Mouse (Mus musculus) kidney, embryonic 14.5 days (tissue): ENCODE results near the gene Tmx4. TPM values are rescaled to one million over a fixed set of nuclear protein-coding genes. Genes with fewer than 3 reads are reported as not detected.
"Not testable (repeated sequence)": the region's sequence is repeated elsewhere in the genome, so short reads cannot be mapped to it uniquely, and the experiment has no call there.

Experiments used
- ATAC-seq: fragments of 200-750 bp; cut with Nextera tagmentation; 2 replicates; pipeline ENCODE4 v1.8.0; 2017; ENCODE audit warnings: moderate number of reproducible peaks, mild to moderate bottlenecking, moderate TSS enrichment, moderate library complexity; ENCODE audit not compliant: low FRiP score, low TSS enrichment
- H3K27ac ChIP-seq: fragments of 300-500 bp; sonication (generic); 2 replicates; pipeline ENCODE4 v1.5.1; 2014; ENCODE audit warnings: low read depth, mild to moderate bottlenecking, low read length, moderate library complexity, mixed read lengths
- H3K27me3 ChIP-seq: fragments of 300-500 bp; sonication (generic); 2 replicates; pipeline ENCODE4 v1.6.1; 2014; ENCODE audit warnings: mild to moderate bottlenecking, low read length; ENCODE audit not compliant: control insufficient read depth, insufficient read depth
- H3K36me3 ChIP-seq: fragments of 300-500 bp; sonication (generic); 2 replicates; pipeline ENCODE4 v1.6.1; 2014; ENCODE audit warnings: low read length, mixed read lengths; ENCODE audit not compliant: control insufficient read depth, insufficient read depth
- H3K4me1 ChIP-seq: fragments of 300-500 bp; sonication (generic); 2 replicates; pipeline ENCODE4 v1.6.1; 2014; ENCODE audit warnings: low read length, mixed read lengths; ENCODE audit not compliant: control insufficient read depth, insufficient read depth
- H3K4me2 ChIP-seq: fragments of 300-500 bp; sonication (generic); replicated peaks from 2 replicates; pipeline ENCODE4 v1.6.1; 2014; ENCODE audit warnings: low read depth, mild to moderate bottlenecking, low read length
- H3K4me3 ChIP-seq: fragments of 300-500 bp; sonication (generic); 2 replicates; pipeline ENCODE4 v1.5.1; 2014; ENCODE audit warnings: mild to moderate bottlenecking, low read length
- H3K9ac ChIP-seq: fragments of 300-500 bp; sonication (generic); 2 replicates; pipeline ENCODE4 v1.6.1; 2014; ENCODE audit warnings: low read depth, mild to moderate bottlenecking, low read length, moderate library complexity
- H3K9me3 ChIP-seq: fragments of 300-500 bp; sonication (generic); 2 replicates; pipeline ENCODE4 v1.6.1; 2016; ENCODE audit warnings: low read length; ENCODE audit not compliant: control insufficient read depth
- WGBS: fragments of 180-500 bp; shearing (Covaris S2); extraction: QIAGEN DNeasy Blood & Tissue Kit; methylation state at CpG from one replicate; pipeline ENCODE4 v1.1.7; 2014; 5-methylcytosine and 5-hydroxymethylcytosine counted together
- polyA plus RNA-seq: library from polyadenylated mRNA; unstranded; fragments of >200 nt; fragmentation: Nextera tagmentation; extraction: Ambion mirVana; gene quantifications from 2 replicates; pipeline ENCODE4 v1.2.1, GENCODE M21; 2014

Tmx4 gene
- polyA plus RNA-seq, 1 experiment from 2014 or later: 26.8 TPM

DNA sequence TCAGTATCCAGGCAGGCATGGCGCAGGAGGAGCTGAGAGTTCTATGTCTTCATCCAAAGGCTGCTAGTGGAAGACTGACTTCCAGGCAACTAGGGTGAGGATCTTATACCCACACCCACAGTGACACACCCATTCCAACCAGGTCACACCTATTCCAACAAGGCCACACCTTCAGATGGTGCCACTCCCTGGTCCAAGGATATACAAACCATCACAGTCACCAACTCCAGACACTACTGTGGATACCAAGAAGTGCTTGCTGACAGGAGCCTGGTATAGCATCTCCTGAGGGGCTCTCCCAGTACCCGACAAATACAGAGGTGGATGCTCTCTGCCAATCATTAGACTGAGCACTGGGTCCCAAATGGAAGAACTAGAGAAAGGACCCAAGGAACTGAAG, 15.4 kb downstream of the Tmx4 start:
- ATAC-seq, H3K4me2 ChIP-seq, H3K36me3 ChIP-seq, H3K27ac ChIP-seq, H3K9ac ChIP-seq, H3K4me3 ChIP-seq, H3K27me3 ChIP-seq, H3K4me1 ChIP-seq, H3K9me3 ChIP-seq: not testable (repeated sequence)
- 88% methylated on average over 1 of the region's 2 CpGs for WGBS

DNA sequence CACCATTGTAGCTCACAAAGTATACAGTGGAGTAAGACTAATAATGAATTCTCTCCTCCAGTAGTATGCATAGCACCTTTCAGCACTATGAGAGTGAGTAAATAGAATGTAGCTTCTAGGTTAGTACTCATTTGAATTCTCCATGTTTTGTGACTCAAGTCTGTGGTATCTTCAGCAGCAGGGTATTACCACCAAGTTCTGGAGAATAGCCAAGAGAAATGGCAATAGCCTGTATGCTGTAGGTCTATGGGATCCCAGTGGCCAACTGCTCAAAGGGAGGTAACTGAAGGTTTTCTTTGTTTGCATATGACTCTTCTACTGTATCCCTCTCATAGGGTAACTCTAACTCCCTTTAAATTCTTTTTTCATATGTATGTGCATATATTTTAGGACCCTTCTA, 39.0 kb downstream of the Tmx4 start:
- Histone ChIP-seq H3K9me3 (no peaks in the 10 kb centered on the region), H3K36me3 (no peaks in the 10 kb centered on the region; the same call in 1 of the 2 replicates), H3K27ac (no peak overlapping the region), H3K4me3 (no peak overlapping the region), H3K4me1 (no peaks in the 10 kb centered on the region), H3K9ac (no peak overlapping the region), H3K4me2 (no peak overlapping the region), H3K27me3 (no peaks in the 10 kb centered on the region)
- no peak for ATAC-seq

DNA sequence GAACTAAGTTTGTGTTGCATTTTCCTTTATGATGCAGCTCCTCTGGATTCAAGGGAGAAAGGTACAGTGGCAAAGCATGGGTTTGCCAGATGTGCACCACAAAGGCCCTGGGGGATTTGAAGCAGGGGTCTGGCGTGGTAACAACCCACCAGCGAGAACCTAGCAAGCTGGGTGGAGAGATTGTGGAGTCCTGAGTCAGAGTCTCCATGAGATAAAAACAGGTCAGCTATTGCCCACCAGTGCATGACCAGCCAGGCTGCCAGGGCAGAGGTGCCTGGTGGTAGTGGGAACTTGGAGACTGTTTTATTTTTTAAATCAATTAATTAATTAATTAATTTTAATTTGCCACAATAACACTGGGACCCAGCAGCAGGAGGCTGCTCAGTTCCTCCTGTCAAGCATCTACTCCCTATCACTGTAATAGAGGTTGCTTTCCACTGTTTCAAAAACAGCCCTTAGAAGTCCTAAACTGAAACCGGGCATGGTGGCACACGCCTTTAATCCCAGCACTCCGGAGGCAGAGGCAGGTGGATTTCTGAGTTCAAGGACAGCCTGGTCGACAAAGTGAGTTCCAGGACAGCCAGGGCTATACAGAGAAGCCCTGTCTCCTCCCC, 52.8 kb downstream of the Tmx4 start:
- Histone ChIP-seq H3K27ac (no peak overlapping the region), H3K36me3 (peaks cover 4% of the 10 kb centered on the region), H3K9me3 (no peaks in the 10 kb centered on the region), H3K9ac (no peak overlapping the region), H3K4me1 (no peaks in the 10 kb centered on the region), H3K27me3 (no peaks in the 10 kb centered on the region), H3K4me3 (no peak overlapping the region), H3K4me2 (no peak overlapping the region)
- ATAC-seq: no peak
- 92% methylated on average over 6 of the region's 6 CpGs for WGBS

DNA sequence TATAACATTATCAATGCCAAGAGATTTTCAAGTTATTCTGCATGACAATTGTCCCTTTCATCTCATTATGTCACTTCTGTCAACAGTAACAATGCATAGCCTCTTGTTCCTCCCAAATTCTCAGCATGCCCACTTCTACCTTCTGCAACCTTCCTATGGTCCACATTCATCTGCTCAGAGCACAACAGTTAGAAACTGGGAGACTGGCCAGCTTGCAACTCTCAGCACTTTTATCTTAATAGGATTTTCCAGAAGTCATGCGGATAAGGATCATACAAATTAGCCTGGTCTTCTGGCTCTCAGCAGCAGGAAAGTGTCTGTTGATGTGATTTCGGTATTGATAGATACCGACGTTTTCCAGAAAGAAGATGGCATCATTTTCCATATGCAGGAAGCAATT, 58.7 kb downstream of the Tmx4 start:
- Histone ChIP-seq H3K9me3 (no peaks in the 10 kb centered on the region), H3K27ac (no peak overlapping the region), H3K27me3 (no peaks in the 10 kb centered on the region), H3K4me2 (no peak overlapping the region), H3K36me3 (no peaks in the 10 kb centered on the region), H3K9ac (no peak overlapping the region), H3K4me3 (no peak overlapping the region), H3K4me1 (no peaks in the 10 kb centered on the region)
- ATAC-seq: no peak
- WGBS: 76% methylated on average over 4 of the region's 4 CpGs

DNA sequence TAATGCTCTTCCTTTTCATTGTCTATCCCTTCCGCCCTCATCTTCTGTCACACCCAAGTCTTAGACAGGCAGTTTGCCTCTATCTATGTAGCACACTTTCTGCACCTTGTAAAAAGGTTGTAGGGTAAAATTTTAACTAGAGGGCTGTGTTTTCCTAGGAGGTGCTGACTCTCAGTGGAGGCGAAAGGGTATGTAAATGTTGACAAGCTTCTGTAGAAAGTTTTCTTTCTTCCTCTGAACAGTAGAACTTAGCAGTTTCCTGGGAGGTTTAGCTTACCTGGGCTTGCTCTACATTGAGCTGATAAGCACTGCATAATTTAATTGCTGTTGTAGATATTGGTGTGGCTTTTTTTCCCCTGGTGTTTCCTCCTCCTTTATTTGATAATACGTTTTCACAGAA, 84.5 kb downstream of the Tmx4 start:
- H3K4me2 ChIP-seq: no peak overlapping the region
- WGBS: 92% methylated on average over 3 of the region's 3 CpGs
- ATAC-seq: no peak
- H3K4me1 ChIP-seq: no peaks in the 10 kb centered on the region
- H3K9me3 ChIP-seq: peaks cover 6% of the 10 kb centered on the region; the same call in 1 of the 2 replicates
- H3K27me3 ChIP-seq: no peaks in the 10 kb centered on the region
- no peak overlapping the region for H3K27ac ChIP-seq
- H3K4me3 ChIP-seq: no peak overlapping the region
- no peaks in the 10 kb centered on the region for H3K36me3 ChIP-seq
- H3K9ac ChIP-seq: no peak overlapping the region

DNA sequence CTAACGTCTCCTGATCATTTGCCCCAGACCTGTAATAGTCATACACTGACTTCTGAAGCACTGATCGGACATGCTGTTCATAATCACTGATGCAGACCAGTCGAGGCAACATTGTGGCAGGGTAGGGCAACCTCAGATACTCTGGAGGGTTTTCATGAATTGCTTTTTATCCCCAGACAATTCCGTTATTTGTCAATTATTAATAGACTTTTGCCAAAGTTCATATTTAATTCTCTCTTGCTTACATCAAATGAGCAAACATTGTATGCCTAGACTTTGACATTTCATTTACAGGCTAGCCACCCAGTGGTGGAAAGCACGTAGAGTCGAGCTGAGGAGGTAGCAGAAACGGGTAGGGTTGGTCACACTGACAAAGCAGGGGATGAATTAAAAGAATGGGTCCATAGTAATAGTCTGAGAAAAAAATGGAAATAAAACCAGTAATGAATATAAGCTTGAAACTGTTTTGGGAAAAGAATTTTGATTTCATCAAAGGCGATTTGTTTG, 89.7 kb downstream of the Tmx4 start, which contains the start of gene Hao1:
Gene Hao1 (minus strand): TSS at position 148 of the 507 bp plus-strand sequence.
- 83% methylated on average over 8 of the region's 8 CpGs for WGBS
- no peak within 1 kb of the TSS for H3K27ac ChIP-seq

DNA sequence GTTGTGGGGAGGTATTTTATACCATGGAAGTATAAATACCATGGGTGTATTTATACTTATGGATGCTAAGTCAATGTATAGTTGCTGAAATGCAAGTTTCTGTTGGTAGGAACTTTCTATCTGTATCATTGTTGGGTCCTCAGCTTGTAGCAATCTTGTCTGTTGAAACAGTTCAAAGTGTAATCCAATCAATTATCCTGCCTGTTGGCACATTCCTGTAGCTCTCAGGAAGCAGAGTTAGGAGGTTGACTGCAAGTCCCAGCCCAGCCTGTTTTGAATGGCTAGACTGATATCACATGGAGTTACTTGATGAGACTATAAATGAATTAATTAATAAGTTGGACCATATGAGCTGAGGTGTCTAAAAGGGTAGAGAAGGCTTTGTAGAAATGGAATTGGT, 91.6 kb downstream of the Tmx4 start:
- H3K4me1 ChIP-seq: no peaks in the 10 kb centered on the region
- no peak overlapping the region for H3K9ac ChIP-seq
- ATAC-seq: no peak
- no peak overlapping the region for H3K27ac ChIP-seq
- no peaks in the 10 kb centered on the region for H3K9me3 ChIP-seq
- no peak overlapping the region for H3K4me3 ChIP-seq
- no peaks in the 10 kb centered on the region for H3K36me3 ChIP-seq
- H3K4me2 ChIP-seq: no peak overlapping the region
- no peaks in the 10 kb centered on the region for H3K27me3 ChIP-seq

More for the DNA sequence above, 89.7 kb downstream of the Tmx4 start, which contains the start of gene Hao1:
- no peaks in the 10 kb centered on the region for H3K4me1 ChIP-seq
- no peak within 1 kb of the TSS for H3K4me2 ChIP-seq
- H3K9me3 ChIP-seq: no peaks in the 10 kb centered on the region
- no peaks in the 10 kb centered on the region for H3K36me3 ChIP-seq
- no peak within 1 kb of the TSS for H3K9ac ChIP-seq
- no peak for ATAC-seq
- H3K4me3 ChIP-seq: no peak within 1 kb of the TSS
- no peaks in the 10 kb centered on the region for H3K27me3 ChIP-seq

DNA sequence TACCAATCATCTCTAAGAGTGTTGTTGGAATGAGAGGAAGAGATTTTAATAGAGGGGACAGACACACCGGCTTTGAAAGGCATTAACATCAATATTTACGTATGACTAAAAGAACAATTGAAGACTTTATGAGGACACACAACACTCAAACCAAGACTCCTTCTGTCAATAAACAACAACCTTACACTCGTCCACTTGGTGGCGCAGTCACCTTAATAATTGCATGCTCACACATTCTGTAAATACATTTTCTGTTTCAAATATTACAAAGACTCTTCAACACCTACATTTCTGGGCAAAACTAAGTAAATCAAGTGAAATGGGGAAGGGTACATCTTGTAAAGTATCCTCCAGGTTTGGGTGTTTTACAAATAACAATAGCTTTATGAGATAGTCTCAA, 94.2 kb downstream of the Tmx4 start:
- Histone ChIP-seq H3K27ac (no peak overlapping the region), H3K4me3 (no peak overlapping the region), H3K4me1 (no peaks in the 10 kb centered on the region), H3K36me3 (no peaks in the 10 kb centered on the region), H3K9me3 (no peaks in the 10 kb centered on the region), H3K4me2 (no peak overlapping the region), H3K27me3 (no peaks in the 10 kb centered on the region), H3K9ac (no peak overlapping the region)
- WGBS: 32% methylated on average over 4 of the region's 4 CpGs
- no peak for ATAC-seq

DNA sequence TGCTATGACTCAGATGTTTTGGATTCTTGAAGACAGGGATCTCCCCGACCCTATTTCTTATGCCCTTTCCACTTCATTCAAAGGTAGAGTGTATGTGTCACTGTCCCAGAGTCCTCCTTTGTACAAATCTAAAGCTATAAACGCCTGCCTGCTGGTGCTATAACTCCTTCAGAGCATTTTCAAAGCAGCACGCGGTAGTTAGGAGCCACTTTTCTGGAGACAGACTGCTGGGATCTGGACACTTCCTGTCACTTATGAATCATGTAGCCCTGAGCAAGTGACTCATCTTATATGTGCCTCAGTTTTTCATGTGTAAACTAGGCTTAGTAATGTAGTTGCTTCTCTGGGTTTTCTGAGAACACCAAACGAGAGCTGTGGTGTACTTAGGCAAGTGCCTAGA, 98.8 kb downstream of the Tmx4 start:
- no peak overlapping the region for H3K9ac ChIP-seq
- no peak overlapping the region for H3K4me2 ChIP-seq
- no peak overlapping the region for H3K27ac ChIP-seq
- no peaks in the 10 kb centered on the region for H3K9me3 ChIP-seq
- ATAC-seq: no peak
- no peaks in the 10 kb centered on the region for H3K36me3 ChIP-seq
- no peaks in the 10 kb centered on the region for H3K27me3 ChIP-seq
- 63% methylated on average over 5 of the region's 5 CpGs for WGBS
- H3K4me3 ChIP-seq: no peak overlapping the region
- H3K4me1 ChIP-seq: no peaks in the 10 kb centered on the region
